Mouse (Mus musculus): ENCODE measurements around the gene Syn3.

Syn3 gene

GRCm38 (mm10) chr10:86194722-86195121 lies 304.0 kb downstream of the Syn3 start:
- CTCF ChIA-PET: no interaction called here
- POLR2A ChIA-PET: interaction anchor here in 2 of 4 experiments (0.6 to 1.0 kb wide), 2 partner anchors 241 to 1850 kb away, joined by 3 to 5 read pairs; no protein-coding TSS in a partner anchor

- ChIA-PET POLR2A (interaction anchor here in 1 of 4 experiments (1.0 kb wide), 1 partner anchor 240 kb away, joined by 5 read pairs; no protein-coding TSS in a partner anchor), CTCF (no interaction called here)
These were observed 304.7 kb downstream of the Syn3 start for GRCm38 (mm10) chr10:86193863-86194434.

- ChIA-PET CTCF (interaction anchor here in 1 of 4 experiments (0.8 kb wide), 1 partner anchor 26 kb away, joined by 3 read pairs; no protein-coding TSS in a partner anchor), POLR2A (no interaction called here)
These were observed 310.1 kb downstream of the Syn3 start for GRCm38 (mm10) chr10:86188614-86189013.

GRCm38 (mm10) chr10:86187881-86188280 lies 310.8 kb downstream of the Syn3 start:
- ChIA-PET POLR2A (no interaction called here), CTCF (interaction anchor here in 1 of 4 experiments (0.6 kb wide), 1 partner anchor 353 kb away, joined by 3 read pairs; no protein-coding TSS in a partner anchor)

GRCm38 (mm10) chr10:86183148-86183885 lies 315.4 kb downstream of the Syn3 start:
- POLR2A ChIA-PET: interaction anchor here in 2 of 4 experiments (0.8 to 1.4 kb wide), 2 partner anchors 24 to 161 kb away, joined by 3 to 10 read pairs; partner anchors contain the start of gene Fbxo7 (in 1 of the 2)
- CTCF ChIA-PET: interaction anchor here in 2 of 4 experiments (2.6 to 2.8 kb wide), 1 partner anchor 113 kb away, joined by 10 to 13 read pairs; no protein-coding TSS in a partner anchor

GRCm38 (mm10) chr10:86182183-86182805 lies 316.4 kb downstream of the Syn3 start:
- CTCF ChIA-PET: interaction anchor here (0.6 to 2.8 kb wide), 15 partner anchors 16 to 317 kb away, joined by 3 to 13 read pairs (median 3); partner anchors contain the start of gene Syn3 (in 1 of the 4)
- POLR2A ChIA-PET: interaction anchor here in 2 of 4 experiments (0.6 to 1.4 kb wide), 2 partner anchors 90 to 160 kb away, joined by 3 read pairs; partner anchors contain the start of gene Fbxo7 (in 1 of the 2)

- POLR2A ChIA-PET: interaction anchor here in 1 of 4 experiments (0.8 kb wide), 1 partner anchor 40 kb away, joined by 3 read pairs; no protein-coding TSS in a partner anchor
- CTCF ChIA-PET: no interaction called here
These were observed 322.3 kb downstream of the Syn3 start for GRCm38 (mm10) chr10:86176411-86176810.

- CTCF ChIA-PET: no interaction called here
- POLR2A ChIA-PET: interaction anchor here in 1 of 4 experiments (0.8 kb wide), 1 partner anchor 83 kb away, joined by 6 read pairs; no protein-coding TSS in a partner anchor
These were observed 324.7 kb downstream of the Syn3 start for GRCm38 (mm10) chr10:86174017-86174416.

GRCm38 (mm10) chr10:86173284-86173683 lies 325.4 kb downstream of the Syn3 start:
- ChIA-PET CTCF (interaction anchor here in 1 of 4 experiments (0.7 kb wide), 1 partner anchor 325 kb away, joined by 3 read pairs; the partner anchor contains the start of gene Syn3), POLR2A (interaction anchor here in 1 of 4 experiments (0.6 kb wide), 1 partner anchor 22 kb away, joined by 3 read pairs; no protein-coding TSS in a partner anchor)

- CTCF ChIA-PET: interaction anchor here in 1 of 4 experiments (0.7 kb wide), 1 partner anchor 242 kb away, joined by 3 read pairs; no protein-coding TSS in a partner anchor
- POLR2A ChIA-PET: no interaction called here
These were observed 327.4 kb downstream of the Syn3 start for GRCm38 (mm10) chr10:86171246-86171645.

GRCm38 (mm10) chr10:86168084-86168483 lies 330.6 kb downstream of the Syn3 start:
- CTCF ChIA-PET: interaction anchor here in 1 of 4 experiments (1.2 kb wide), 1 partner anchor 200 kb away, joined by 3 read pairs; no protein-coding TSS in a partner anchor
- POLR2A ChIA-PET: no interaction called here

GRCm38 (mm10) chr10:86166854-86167268 lies 331.8 kb downstream of the Syn3 start:
- ChIA-PET CTCF (no interaction called here), POLR2A (no interaction called here)

- ChIA-PET CTCF (interaction anchor here in 1 of 4 experiments (0.6 kb wide), 1 partner anchor 962 kb away, joined by 3 read pairs; no protein-coding TSS in a partner anchor), POLR2A (no interaction called here)
These were observed 334.6 kb downstream of the Syn3 start for GRCm38 (mm10) chr10:86164098-86164497.

GRCm38 (mm10) chr10:86161783-86162271 lies 336.9 kb downstream of the Syn3 start:
- POLR2A ChIA-PET: no interaction called here
- CTCF ChIA-PET: interaction anchor here in 3 of 4 experiments (0.6 to 1.0 kb wide), 3 partner anchors 27 to 252 kb away, joined by 3 read pairs; no protein-coding TSS in a partner anchor

GRCm38 (mm10) chr10:86158198-86158899 lies 340.3 kb downstream of the Syn3 start:
- ChIA-PET POLR2A (interaction anchor here in 1 of 4 experiments (0.9 kb wide), 1 partner anchor 180 kb away, joined by 3 read pairs; no protein-coding TSS in a partner anchor), CTCF (interaction anchor here in 1 of 4 experiments (0.5 kb wide), 1 partner anchor 66 kb away, joined by 10 read pairs; no protein-coding TSS in a partner anchor)

GRCm38 (mm10) chr10:86155344-86155743 lies 343.4 kb downstream of the Syn3 start:
- CTCF ChIA-PET: no interaction called here
- POLR2A ChIA-PET: no interaction called here

GRCm38 (mm10) chr10:86153221-86153620 lies 345.5 kb downstream of the Syn3 start:
- ChIA-PET POLR2A (no interaction called here), CTCF (no interaction called here)

- POLR2A ChIA-PET: interaction anchor here in 2 of 4 experiments (0.6 to 0.7 kb wide), 3 partner anchors 21 to 200 kb away, joined by 3 to 4 read pairs (median 3); no protein-coding TSS in a partner anchor
These were observed 347.3 kb downstream of the Syn3 start for GRCm38 (mm10) chr10:86151357-86151756.

More at GRCm38 (mm10) chr10:86151357-86151756, 347.3 kb downstream of the Syn3 start:
- CTCF ChIA-PET: no interaction called here
